Mouse (Mus musculus): Measurements from ENCODE around the gene Agbl4. TPM values are rescaled to one million over a fixed set of nuclear protein-coding genes. Genes with fewer than 3 reads are reported as not detected.

Gene Agbl4
- total and polyA plus RNA-seq, 3 experiments, result not detected

- H3K4me1 ChIP-seq (ENCODE audit: control insufficient read depth in 1 of 2, insufficient read depth in 2 of 2, low read length in 2 of 2), result no peaks in the 10 kb centered on the region
- TF ChIP-seq BHLHE40 (IDR thresholded peaks at IDR 0.05; ENCODE audit: borderline replicate concordance, low read depth, low read length) (no peak), MYC (IDR thresholded peaks at IDR 0.05; ENCODE audit: low read depth, low read length) (no peak), RCOR1 (IDR thresholded peaks at IDR 0.05; ENCODE audit: low read depth, low read length) (no peak), JUND (IDR thresholded peaks at IDR 0.05; ENCODE audit: low read depth, low read length) (no peak), ETS1 (IDR thresholded peaks at IDR 0.05; ENCODE audit: low read depth, low read length) (no peak), USF2 (IDR thresholded peaks at IDR 0.05; ENCODE audit: borderline replicate concordance in 1 of 2, insufficient read depth in 1 of 2, low read depth in 1 of 2, low read length in 2 of 2) (no peak), MAFK (IDR thresholded peaks at IDR 0.05; ENCODE audit: borderline replicate concordance, low read depth, low read length) (no peak), KAT2A (conservative IDR thresholded peaks at IDR 0.05; ENCODE audit: low read depth, low read length) (no peak), CTCF (IDR thresholded peaks at IDR 0.05 in 2 of 3, conservative IDR thresholded peaks at IDR 0.05 in 1 of 3; ENCODE audit: control insufficient read depth in 1 of 3, insufficient read depth in 1 of 3, low read depth in 2 of 3, low read length in 3 of 3, poor library complexity in 1 of 3, severe bottlenecking in 1 of 3) (no peak), ZC3H11A (IDR thresholded peaks at IDR 0.05; ENCODE audit: low read depth, low read length) (no peak), HCFC1 (IDR thresholded peaks at IDR 0.05; ENCODE audit: low read depth, low read length) (no peak), GABPA (IDR thresholded peaks at IDR 0.05; ENCODE audit: low read depth, low read length) (no peak), E2F4 (IDR thresholded peaks at IDR 0.05; ENCODE audit: borderline replicate concordance, low read depth, low read length) (no peak), ZNF384 (IDR thresholded peaks at IDR 0.05; ENCODE audit: low read depth, low read length) (no peak), RAD21 (IDR thresholded peaks at IDR 0.05; ENCODE audit: low read depth, low read length) (no peak), EP300 (IDR thresholded peaks at IDR 0.05; ENCODE audit: low read depth in 1 of 2, low read length in 2 of 2) (no peak)
- no peak overlapping the region for H3K27ac ChIP-seq (ENCODE audit: control insufficient read depth, low read depth, low read length)
- H3K4me3 ChIP-seq (ENCODE audit: control insufficient read depth in 1 of 2, insufficient read depth in 1 of 2, low read depth in 2 of 2, low read length in 2 of 2), result no peak overlapping the region
- DNase-seq (ENCODE audit: low read depth, low spot score), result no peak
- no peaks in the 10 kb centered on the region for H3K36me3 ChIP-seq (ENCODE audit: control insufficient read depth in 1 of 2, insufficient read depth in 2 of 2, low read length in 2 of 2)
- H3K9me3 ChIP-seq (replicated peaks; ENCODE audit: insufficient read depth, low read length), result no peaks in the 10 kb centered on the region
- H3K27me3 ChIP-seq (ENCODE audit: control insufficient read depth in 1 of 2, insufficient read depth in 2 of 2, low read length in 2 of 2), result no peaks in the 10 kb centered on the region
- no peak overlapping the region for H3K9ac ChIP-seq (ENCODE audit: control insufficient read depth, low read depth, low read length, poor library complexity, severe bottlenecking)
- no peaks in the 10 kb centered on the region for H3K79me2 ChIP-seq (ENCODE audit: control insufficient read depth, insufficient read depth, low read length, poor library complexity)
Observed at GRCm38 (mm10) chr4:111518191-111518590, 1120.7 kb downstream of the Agbl4 start.

GRCm38 (mm10) chr4:111519267-111519666 is 1121.8 kb downstream of the Agbl4 start:
- Histone ChIP-seq H3K36me3 (ENCODE audit: control insufficient read depth in 1 of 2, insufficient read depth in 2 of 2, low read length in 2 of 2) (no peaks in the 10 kb centered on the region), H3K4me3 (ENCODE audit: control insufficient read depth in 1 of 2, insufficient read depth in 1 of 2, low read depth in 2 of 2, low read length in 2 of 2) (no peak overlapping the region), H3K4me1 (ENCODE audit: control insufficient read depth in 1 of 2, insufficient read depth in 2 of 2, low read length in 2 of 2) (no peaks in the 10 kb centered on the region), H3K27ac (ENCODE audit: control insufficient read depth, low read depth, low read length) (no peak overlapping the region), H3K79me2 (ENCODE audit: control insufficient read depth, insufficient read depth, low read length, poor library complexity) (no peaks in the 10 kb centered on the region), H3K9ac (ENCODE audit: control insufficient read depth, low read depth, low read length, poor library complexity, severe bottlenecking) (no peak overlapping the region), H3K27me3 (ENCODE audit: control insufficient read depth in 1 of 2, insufficient read depth in 2 of 2, low read length in 2 of 2) (no peaks in the 10 kb centered on the region), H3K9me3 (replicated peaks; ENCODE audit: insufficient read depth, low read length) (no peaks in the 10 kb centered on the region)
- TF ChIP-seq MAFK (IDR thresholded peaks at IDR 0.05; ENCODE audit: borderline replicate concordance, low read depth, low read length) (no peak), ZKSCAN1 (IDR thresholded peaks at IDR 0.05; ENCODE audit: low read depth, low read length) (no peak), CHD2 (IDR thresholded peaks at IDR 0.05; ENCODE audit: low read length) (no peak), POLR2AphosphoS2 (IDR thresholded peaks at IDR 0.05; ENCODE audit: low read length) (no peak), GATA1 (IDR thresholded peaks at IDR 0.05; ENCODE audit: low read depth, low read length) (no peak), KAT2A (conservative IDR thresholded peaks at IDR 0.05; ENCODE audit: low read depth, low read length) (no peak), JUND (IDR thresholded peaks at IDR 0.05; ENCODE audit: low read depth, low read length) (no peak), MXI1 (IDR thresholded peaks at IDR 0.05; ENCODE audit: low read depth, low read length) (no peak), SMC3 (IDR thresholded peaks at IDR 0.05; ENCODE audit: low read depth, low read length) (no peak), TCF12 (IDR thresholded peaks at IDR 0.05; ENCODE audit: low read depth, low read length) (no peak), GABPA (IDR thresholded peaks at IDR 0.05; ENCODE audit: low read depth, low read length) (no peak), POLR2AphosphoS5 (IDR thresholded peaks at IDR 0.05; ENCODE audit: borderline replicate concordance, low read depth, low read length) (no peak), RCOR1 (IDR thresholded peaks at IDR 0.05; ENCODE audit: low read depth, low read length) (no peak)
- DNase-seq (ENCODE audit: low read depth, low spot score), result no peak
